Mouse (Mus musculus) liver, embryonic 13.5 days (tissue): ENCODE measurements around the gene Usp31. TPM values are rescaled to one million over a fixed set of nuclear protein-coding genes. Genes with fewer than 3 reads are reported as not detected.

Experiments
- ATAC-seq: fragments of 200-750 bp; cut with Nextera tagmentation; 2 replicates; pipeline ENCODE4 v1.8.0; 2017; ENCODE audit warnings: low read depth, mild to moderate bottlenecking, moderate number of reproducible peaks, moderate library complexity
- DNase-seq: peaks from one replicate; pipeline ENCODE4 v3.0.0; 2022
- H3K27ac ChIP-seq: fragments of 300-500 bp; sonication (generic); 2 replicates; pipeline ENCODE4 v1.5.1; 2015; ENCODE audit warnings: moderate library complexity, mild to moderate bottlenecking, inconsistent platforms
- H3K27me3 ChIP-seq: fragments of 300-500 bp; sonication (generic); 2 replicates; pipeline ENCODE4 v1.6.1; 2015; ENCODE audit warnings: mild to moderate bottlenecking, inconsistent platforms
- H3K36me3 ChIP-seq: fragments of 300-500 bp; sonication (generic); 2 replicates; pipeline ENCODE4 v1.6.1; 2015; ENCODE audit warnings: mild to moderate bottlenecking, inconsistent platforms
- H3K4me1 ChIP-seq: fragments of 300-500 bp; sonication (generic); replicated peaks from 2 replicates; pipeline ENCODE4 v1.6.1; 2015; ENCODE audit warnings: inconsistent platforms
- H3K4me2 ChIP-seq: fragments of 300-500 bp; sonication (generic); 2 replicates; pipeline ENCODE4 v1.6.1; 2015; ENCODE audit warnings: inconsistent platforms, mild to moderate bottlenecking, moderate library complexity
- H3K4me3 ChIP-seq: fragments of 300-500 bp; sonication (generic); replicated peaks from 2 replicates; pipeline ENCODE4 v1.5.1; 2015; ENCODE audit warnings: mild to moderate bottlenecking, inconsistent platforms
- H3K9ac ChIP-seq: fragments of 300-500 bp; sonication (generic); 2 replicates; pipeline ENCODE4 v1.6.1; 2015; ENCODE audit warnings: mild to moderate bottlenecking, inconsistent platforms
- H3K9me3 ChIP-seq: fragments of 300-500 bp; sonication (generic); replicated peaks from 2 replicates; pipeline ENCODE4 v1.6.1; 2016; ENCODE audit warnings: inconsistent platforms
- WGBS: fragments of 180-500 bp; shearing (Covaris S2); methylation state at CpG from one replicate; pipeline ENCODE4 v1.1.7; 2015; ENCODE audit not compliant: insufficient replicate concordance; 5-methylcytosine and 5-hydroxymethylcytosine counted together
- polyA plus RNA-seq: library from polyadenylated mRNA; unstranded; fragments of >200 nt; fragmentation: Nextera tagmentation; extraction: Ambion mirVana; gene quantifications from 2 replicates; pipeline ENCODE4 v1.2.1, GENCODE M21; 2015

The Usp31 gene
- polyA plus RNA-seq, 1 experiment from 2014 or later, result 1.1 TPM

GRCm38 (mm10) chr7:121654675-121655074 lies 52.4 kb downstream of the Usp31 start:
- Histone ChIP-seq H3K4me3 (no peak overlapping the region), H3K9me3 (no peaks in the 10 kb centered on the region), H3K4me1 (no peaks in the 10 kb centered on the region), H3K27me3 (no peaks in the 10 kb centered on the region), H3K27ac (no peak overlapping the region), H3K9ac (no peak overlapping the region), H3K4me2 (no peak overlapping the region), H3K36me3 (peaks cover 56% of the 10 kb centered on the region)
- no peak for ATAC-seq
- 79% methylated on average over 2 of the region's 2 CpGs for WGBS
- no peak for DNase-seq

DNA sequence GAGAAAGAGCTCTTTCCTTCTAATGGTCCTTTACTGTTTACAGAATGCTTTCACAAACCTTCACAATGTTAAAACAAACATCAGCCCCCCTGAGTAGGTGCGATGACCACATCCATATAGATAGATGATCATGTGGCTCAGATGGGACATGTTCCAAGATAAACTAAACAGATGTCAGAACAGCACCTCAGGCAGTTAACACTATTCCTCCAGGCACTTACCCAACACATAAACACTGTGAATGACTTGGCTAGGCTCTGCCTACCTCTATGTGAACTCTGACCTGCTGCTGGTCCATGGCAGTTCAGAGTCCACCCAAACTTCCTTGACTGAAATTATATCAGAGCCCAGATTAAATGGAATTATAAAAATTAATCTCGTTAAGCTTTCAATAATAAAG lies 54.4 kb downstream of the Usp31 start:
- Histone ChIP-seq H3K27me3 (no peaks in the 10 kb centered on the region), H3K9ac (no peak overlapping the region), H3K4me2 (no peak overlapping the region), H3K9me3 (no peaks in the 10 kb centered on the region), H3K27ac (no peak overlapping the region), H3K4me1 (no peaks in the 10 kb centered on the region), H3K36me3 (peaks cover 64% of the 10 kb centered on the region), H3K4me3 (no peak overlapping the region)
- ATAC-seq (no peak), DNase-seq (no peak)
- 67% methylated on average over 2 of the region's 2 CpGs for WGBS

GRCm38 (mm10) chr7:121650724-121651123 lies 56.3 kb downstream of the Usp31 start:
- no peak for DNase-seq
- H3K4me3 ChIP-seq, result no peak overlapping the region
- no peaks in the 10 kb centered on the region for H3K27me3 ChIP-seq
- H3K9ac ChIP-seq, result no peak overlapping the region
- no peak overlapping the region for H3K27ac ChIP-seq
- no peak for ATAC-seq
- H3K36me3 ChIP-seq, result peaks cover 58% of the 10 kb centered on the region
- no peaks in the 10 kb centered on the region for H3K9me3 ChIP-seq
- H3K4me1 ChIP-seq, result no peaks in the 10 kb centered on the region
- 86% methylated on average over 3 of the region's 3 CpGs for WGBS
- no peak overlapping the region for H3K4me2 ChIP-seq

- peak; percentile 9 for DNase-seq
- no peak; the same call in 1 of the 2 replicates for ATAC-seq
- H3K4me2 ChIP-seq, result no peak overlapping the region
These were observed 65.9 kb downstream of the Usp31 start for GRCm38 (mm10) chr7:121640998-121641762.

GRCm38 (mm10) chr7:121636732-121637131 lies 70.3 kb downstream of the Usp31 start:
- WGBS, result 46% methylated on average over 5 of the region's 5 CpGs
- ATAC-seq (no peak), DNase-seq (no peak)
- no peak overlapping the region for H3K4me2 ChIP-seq
- H3K4me1 ChIP-seq, result no peaks in the 10 kb centered on the region
- no peak overlapping the region for H3K27ac ChIP-seq
- H3K9me3 ChIP-seq, result no peaks in the 10 kb centered on the region
- no peak overlapping the region for H3K9ac ChIP-seq
- H3K27me3 ChIP-seq, result no peaks in the 10 kb centered on the region
- H3K36me3 ChIP-seq, result no peaks in the 10 kb centered on the region
- no peak overlapping the region for H3K4me3 ChIP-seq

More at GRCm38 (mm10) chr7:121640998-121641762, 65.9 kb downstream of the Usp31 start:
- H3K4me3 ChIP-seq, result no peak overlapping the region
- WGBS, result 48% methylated on average over 12 of the region's 12 CpGs
- H3K27ac ChIP-seq, result no peak overlapping the region
- H3K9ac ChIP-seq, result no peak overlapping the region
- peaks cover 10% of the 10 kb centered on the region; the same call in 1 of the 2 replicates for H3K36me3 ChIP-seq
- no peaks in the 10 kb centered on the region for H3K9me3 ChIP-seq
- H3K27me3 ChIP-seq, result no peaks in the 10 kb centered on the region
- no peaks in the 10 kb centered on the region for H3K4me1 ChIP-seq

DNA sequence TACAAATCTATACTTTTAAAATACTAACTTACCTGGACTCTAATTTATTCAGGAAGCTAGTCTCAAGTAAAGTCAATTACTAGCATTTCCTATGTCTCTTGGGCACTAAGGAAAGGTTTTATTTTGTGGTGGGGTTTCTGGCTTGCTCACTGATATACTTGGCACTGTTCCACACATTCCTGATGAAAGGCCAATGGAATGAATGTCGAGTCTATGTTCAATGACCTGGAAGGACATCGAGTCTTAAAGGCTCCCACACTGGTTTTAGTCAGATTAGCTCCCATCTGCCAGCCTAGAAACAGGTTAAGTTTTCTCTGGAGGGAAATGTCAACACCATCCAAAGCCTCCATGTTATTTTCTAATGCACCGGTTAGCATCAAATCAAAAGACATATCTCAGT lies 72.8 kb downstream of the Usp31 start:
- H3K4me2 ChIP-seq, result no peak overlapping the region
- H3K36me3 ChIP-seq, result no peaks in the 10 kb centered on the region
- no peaks in the 10 kb centered on the region for H3K4me1 ChIP-seq
- no peak overlapping the region for H3K4me3 ChIP-seq
- no peaks in the 10 kb centered on the region for H3K9me3 ChIP-seq
- DNase-seq (no peak), ATAC-seq (no peak)
- no peaks in the 10 kb centered on the region for H3K27me3 ChIP-seq
- no peak overlapping the region for H3K9ac ChIP-seq
- H3K27ac ChIP-seq, result no peak overlapping the region
- WGBS, result 77% methylated on average over 3 of the region's 3 CpGs

DNA sequence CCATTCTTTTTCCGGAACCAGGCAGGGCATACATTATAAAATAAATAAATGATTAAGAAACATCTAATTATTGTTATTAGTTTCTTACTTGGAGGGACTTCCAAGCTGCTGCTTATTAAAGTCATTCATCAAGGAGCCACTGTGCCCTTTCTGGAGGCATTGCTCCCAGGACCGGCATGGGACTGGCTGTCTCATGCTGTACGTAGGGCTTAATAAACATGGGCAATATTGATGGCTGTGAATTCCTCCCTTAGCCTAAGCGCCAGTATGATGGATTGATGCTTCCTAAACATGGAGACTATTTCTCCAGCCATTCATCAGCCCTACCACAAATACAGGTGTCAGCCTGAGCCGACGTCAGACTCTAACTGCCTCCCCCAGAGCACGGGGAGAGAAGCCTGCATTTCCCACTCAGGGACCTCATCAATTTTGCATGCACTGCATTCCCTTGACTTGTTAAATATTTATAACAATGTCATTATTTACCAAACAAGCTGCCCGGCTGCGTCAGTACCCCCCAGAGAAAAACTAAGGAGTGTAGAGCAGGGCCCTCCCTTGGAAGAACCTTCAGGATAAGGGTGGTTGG lies 84.1 kb downstream of the Usp31 start:
- Histone ChIP-seq H3K27ac (no peak overlapping the region), H3K27me3 (no peaks in the 10 kb centered on the region), H3K9me3 (no peaks in the 10 kb centered on the region), H3K4me1 (no peaks in the 10 kb centered on the region), H3K4me2 (no peak overlapping the region), H3K36me3 (no peaks in the 10 kb centered on the region), H3K4me3 (no peak overlapping the region), H3K9ac (no peak overlapping the region)
- ATAC-seq (no peak), DNase-seq (no peak)
- 71% methylated on average over 9 of the region's 9 CpGs for WGBS

- H3K4me3 ChIP-seq, result no peak overlapping the region
- H3K4me1 ChIP-seq, result no peaks in the 10 kb centered on the region
- H3K4me2 ChIP-seq, result no peak overlapping the region
- DNase-seq, result no peak
- no peak for ATAC-seq
- no peaks in the 10 kb centered on the region for H3K27me3 ChIP-seq
- H3K36me3 ChIP-seq, result no peaks in the 10 kb centered on the region
- WGBS, result 70% methylated on average over 6 of the region's 6 CpGs
- H3K27ac ChIP-seq, result no peak overlapping the region
- no peaks in the 10 kb centered on the region for H3K9me3 ChIP-seq
- no peak overlapping the region for H3K9ac ChIP-seq
These were observed 84.6 kb downstream of the Usp31 start for GRCm38 (mm10) chr7:121622433-121622832.

GRCm38 (mm10) chr7:121601697-121602096 lies 105.4 kb downstream of the Usp31 start:
- H3K9ac ChIP-seq, result no peak overlapping the region
- H3K36me3 ChIP-seq, result no peaks in the 10 kb centered on the region
- no peak for ATAC-seq
- no peaks in the 10 kb centered on the region for H3K4me1 ChIP-seq
- 35% methylated on average over 4 of the region's 4 CpGs for WGBS
- 0 out of 2 replicates have a peak, but pooled peaks cover 2% of the 10 kb centered on the region for H3K9me3 ChIP-seq
- no peak overlapping the region for H3K4me2 ChIP-seq
- no peak overlapping the region for H3K27ac ChIP-seq
- DNase-seq, result no peak
- no peak overlapping the region for H3K4me3 ChIP-seq
- H3K27me3 ChIP-seq, result no peaks in the 10 kb centered on the region

- no peak for ATAC-seq
- H3K4me3 ChIP-seq, result no peak overlapping the region
- H3K4me1 ChIP-seq, result no peaks in the 10 kb centered on the region
- H3K9ac ChIP-seq, result no peak overlapping the region
- DNase-seq, result peak; percentile 7
- no peaks in the 10 kb centered on the region for H3K27me3 ChIP-seq
- WGBS, result 55% methylated on average over 3 of the region's 3 CpGs
- no peak overlapping the region for H3K4me2 ChIP-seq
- H3K9me3 ChIP-seq, result 0 out of 2 replicates have a peak, but pooled peaks cover 2% of the 10 kb centered on the region
- H3K27ac ChIP-seq, result no peak overlapping the region
- H3K36me3 ChIP-seq, result no peaks in the 10 kb centered on the region
These were observed 110.7 kb downstream of the Usp31 start for GRCm38 (mm10) chr7:121596401-121596800.

- Histone ChIP-seq H3K9ac (no peak overlapping the region), H3K36me3 (no peaks in the 10 kb centered on the region), H3K4me1 (no peaks in the 10 kb centered on the region), H3K4me3 (no peak overlapping the region), H3K27ac (no peak overlapping the region), H3K9me3 (0 out of 2 replicates have a peak, but pooled peaks cover 2% of the 10 kb centered on the region), H3K27me3 (no peaks in the 10 kb centered on the region), H3K4me2 (no peak overlapping the region)
- DNase-seq (no peak), ATAC-seq (no peak)
- 64% methylated on average over 4 of the region's 4 CpGs for WGBS
These were observed 111.6 kb downstream of the Usp31 start for GRCm38 (mm10) chr7:121595496-121595895.

DNA sequence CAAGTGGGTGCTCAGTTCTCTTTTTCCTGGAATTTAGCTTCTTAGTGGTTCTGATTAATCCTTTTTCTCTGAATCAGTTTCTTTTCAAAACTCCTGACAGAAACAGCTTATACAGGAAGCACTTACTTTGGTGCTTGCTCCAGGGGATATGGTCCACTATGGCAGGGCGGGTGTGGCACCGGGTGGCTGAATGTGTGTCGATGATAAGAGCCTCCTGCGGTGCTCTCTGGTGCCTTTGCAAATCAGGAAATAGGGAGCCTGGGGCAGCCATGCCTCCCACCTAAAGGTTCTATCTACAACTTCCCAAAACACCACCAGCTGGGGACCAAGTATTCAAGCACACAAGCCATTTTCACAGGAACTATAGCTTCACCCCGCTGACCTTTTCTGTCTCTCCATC lies 112.0 kb downstream of the Usp31 start:
- no peak overlapping the region for H3K4me2 ChIP-seq
- ATAC-seq (peak; percentile 65; the same call in 1 of the 2 replicates), DNase-seq (peak; percentile 10)
- 44% methylated on average over 5 of the region's 5 CpGs for WGBS
- 0 out of 2 replicates have a peak, but pooled peaks cover 2% of the 10 kb centered on the region for H3K9me3 ChIP-seq
- H3K27me3 ChIP-seq, result no peaks in the 10 kb centered on the region
- H3K4me1 ChIP-seq, result no peaks in the 10 kb centered on the region
- no peak overlapping the region for H3K27ac ChIP-seq
- no peaks in the 10 kb centered on the region for H3K36me3 ChIP-seq
- H3K9ac ChIP-seq, result no peak overlapping the region
- no peak overlapping the region for H3K4me3 ChIP-seq
